Mouse (Mus musculus): ENCODE measurements around the gene Mnt. TPM values are rescaled to one million over a fixed set of nuclear protein-coding genes. Genes with fewer than 3 reads are reported as not detected.

The Mnt gene
- polyA plus RNA-seq, 1 experiment = 59.1 TPM

- TF ChIP-seq FLI1 (IDR thresholded peaks at IDR 0.05; ENCODE audit: low read length) = no peak
- Histone ChIP-seq H3K27me3 (replicated peaks) (no peaks in the 10 kb centered on the region), H3K9me3 (no peaks in the 10 kb centered on the region), H3K4me3 (replicated peaks) (no peak overlapping the region), H3K4me1 (peaks cover 24% of the 10 kb centered on the region), H3K36me3 (replicated peaks; ENCODE audit: low read length) (peaks cover 55% of the 10 kb centered on the region)
Measured at GRCm38 (mm10) chr11:74815795-74816194, 14.9 kb upstream of the Mnt start.

GRCm38 (mm10) chr11:74820921-74821320, 9.8 kb upstream of the Mnt start:
- no peak overlapping the region for H3K4me3 ChIP-seq (replicated peaks)
- no peaks in the 10 kb centered on the region for H3K27me3 ChIP-seq (replicated peaks)
- TF ChIP-seq GATA1 (IDR thresholded peaks at IDR 0.05; ENCODE audit: borderline replicate concordance, low read length) (no peak), FLI1 (IDR thresholded peaks at IDR 0.05; ENCODE audit: low read length) (no peak)
- peaks cover 52% of the 10 kb centered on the region for H3K4me1 ChIP-seq
- no peaks in the 10 kb centered on the region for H3K9me3 ChIP-seq
- H3K36me3 ChIP-seq (replicated peaks; ENCODE audit: low read length) = peaks cover 49% of the 10 kb centered on the region

GRCm38 (mm10) chr11:74821463-74821862, 9.3 kb upstream of the Mnt start:
- H3K4me1 ChIP-seq = peaks cover 54% of the 10 kb centered on the region
- no peak for TF ChIP-seq GATA1 (IDR thresholded peaks at IDR 0.05; ENCODE audit: borderline replicate concordance, low read length)
- H3K27me3 ChIP-seq (replicated peaks) = no peaks in the 10 kb centered on the region
- H3K9me3 ChIP-seq = no peaks in the 10 kb centered on the region
- peak overlapping the region; percentile 16 for H3K4me3 ChIP-seq (replicated peaks)
- peaks cover 49% of the 10 kb centered on the region for H3K36me3 ChIP-seq (replicated peaks; ENCODE audit: low read length)

DNA sequence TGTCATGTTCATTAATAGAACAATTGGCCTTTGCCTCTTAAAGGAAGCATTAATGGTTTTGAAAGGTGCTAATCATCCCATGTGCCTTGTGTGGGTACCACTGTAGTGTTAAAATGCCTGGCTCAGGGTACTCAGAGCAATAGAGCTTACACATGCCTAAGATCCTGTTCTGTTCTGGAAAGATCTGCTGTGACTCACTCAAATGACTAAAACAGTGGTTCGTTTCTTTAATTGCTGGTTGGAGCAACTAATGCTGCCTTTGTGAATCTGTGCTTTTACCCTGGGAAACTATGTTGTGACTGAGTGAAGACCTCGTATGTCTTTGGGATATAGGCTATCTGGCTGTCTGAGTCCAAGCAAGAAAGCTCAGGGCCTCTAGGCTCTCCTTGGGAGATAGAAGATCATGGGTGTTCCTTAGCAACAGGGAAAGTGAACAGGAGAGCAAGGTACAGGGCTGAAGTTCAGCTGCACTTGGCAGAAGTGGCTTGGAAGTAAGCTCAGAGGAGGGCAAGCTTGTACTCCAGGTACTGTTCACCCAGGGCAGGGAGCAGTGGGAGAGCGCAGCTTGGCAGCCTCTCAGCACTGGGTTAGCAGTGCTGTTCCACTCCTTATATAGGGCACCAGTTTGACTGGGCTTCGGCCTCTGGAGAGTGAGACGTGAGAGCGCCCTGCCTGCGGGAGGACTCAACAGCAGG, 7.8 kb upstream of the Mnt start:
- H3K9me3 ChIP-seq = no peaks in the 10 kb centered on the region
- peaks cover 57% of the 10 kb centered on the region for H3K4me1 ChIP-seq
- TF ChIP-seq FLI1 (IDR thresholded peaks at IDR 0.05; ENCODE audit: low read length) = no peak
- TF ChIP-seq GATA1 (IDR thresholded peaks at IDR 0.05; ENCODE audit: borderline replicate concordance, low read length) = no peak
- no peak overlapping the region for H3K4me3 ChIP-seq (replicated peaks)
- H3K36me3 ChIP-seq (replicated peaks; ENCODE audit: low read length) = peaks cover 36% of the 10 kb centered on the region
- H3K27me3 ChIP-seq (replicated peaks) = no peaks in the 10 kb centered on the region

DNA sequence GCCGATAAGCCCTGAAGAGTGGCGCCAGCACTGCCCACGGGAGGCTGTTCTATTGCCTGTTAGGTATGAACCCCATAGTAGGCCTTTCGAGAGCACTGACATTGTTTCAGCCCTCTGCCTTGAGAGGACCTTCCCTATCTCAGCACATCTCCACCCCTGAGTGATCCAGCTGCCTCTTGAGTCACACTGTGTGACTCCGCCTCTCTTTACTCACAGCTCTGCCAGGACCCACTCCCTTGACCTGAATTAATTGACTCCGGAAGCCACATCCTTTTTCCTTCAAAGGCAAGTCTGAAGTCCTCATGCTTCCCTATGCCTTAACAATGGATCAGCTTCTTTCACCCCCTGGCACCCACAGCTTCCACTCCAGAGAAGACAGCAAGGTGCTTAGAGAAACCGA, 4.6 kb upstream of the Mnt start:
- peaks cover 16% of the 10 kb centered on the region for H3K36me3 ChIP-seq (replicated peaks; ENCODE audit: low read length)
- H3K4me3 ChIP-seq (replicated peaks) = peak overlapping the region; percentile 21
- no peaks in the 10 kb centered on the region for H3K27me3 ChIP-seq (replicated peaks)
- H3K4me1 ChIP-seq = peaks cover 66% of the 10 kb centered on the region
- TF ChIP-seq GATA1 (IDR thresholded peaks at IDR 0.05; ENCODE audit: borderline replicate concordance, low read length) = no peak
- TF ChIP-seq FLI1 (IDR thresholded peaks at IDR 0.05; ENCODE audit: low read length) = no peak
- H3K9me3 ChIP-seq = no peaks in the 10 kb centered on the region

DNA sequence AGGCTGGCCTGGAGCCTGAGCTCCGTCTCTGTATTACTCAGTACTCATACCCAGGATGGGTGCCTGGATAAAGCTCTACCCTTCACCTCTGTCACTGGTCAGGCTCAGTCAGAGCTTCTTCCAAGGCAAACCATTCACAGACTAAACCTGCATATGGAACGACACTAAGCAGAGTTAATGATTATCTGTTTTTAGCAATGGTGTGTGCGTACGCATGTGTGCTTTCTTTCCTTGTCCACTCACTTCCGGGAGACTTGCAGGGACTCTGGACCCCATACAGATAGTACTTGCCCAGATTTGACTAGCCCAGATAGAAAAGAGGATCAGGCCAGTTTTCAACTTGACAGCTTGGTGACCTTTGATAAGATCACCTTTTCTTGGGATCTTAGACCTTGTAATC, 4.0 kb upstream of the Mnt start:
- no peak overlapping the region for H3K4me3 ChIP-seq (replicated peaks)
- peaks cover 16% of the 10 kb centered on the region for H3K36me3 ChIP-seq (replicated peaks; ENCODE audit: low read length)
- no peak for TF ChIP-seq FLI1 (IDR thresholded peaks at IDR 0.05; ENCODE audit: low read length)
- no peak for TF ChIP-seq GATA1 (IDR thresholded peaks at IDR 0.05; ENCODE audit: borderline replicate concordance, low read length)
- H3K27me3 ChIP-seq (replicated peaks) = no peaks in the 10 kb centered on the region
- H3K9me3 ChIP-seq = no peaks in the 10 kb centered on the region
- H3K4me1 ChIP-seq = peaks cover 62% of the 10 kb centered on the region

DNA sequence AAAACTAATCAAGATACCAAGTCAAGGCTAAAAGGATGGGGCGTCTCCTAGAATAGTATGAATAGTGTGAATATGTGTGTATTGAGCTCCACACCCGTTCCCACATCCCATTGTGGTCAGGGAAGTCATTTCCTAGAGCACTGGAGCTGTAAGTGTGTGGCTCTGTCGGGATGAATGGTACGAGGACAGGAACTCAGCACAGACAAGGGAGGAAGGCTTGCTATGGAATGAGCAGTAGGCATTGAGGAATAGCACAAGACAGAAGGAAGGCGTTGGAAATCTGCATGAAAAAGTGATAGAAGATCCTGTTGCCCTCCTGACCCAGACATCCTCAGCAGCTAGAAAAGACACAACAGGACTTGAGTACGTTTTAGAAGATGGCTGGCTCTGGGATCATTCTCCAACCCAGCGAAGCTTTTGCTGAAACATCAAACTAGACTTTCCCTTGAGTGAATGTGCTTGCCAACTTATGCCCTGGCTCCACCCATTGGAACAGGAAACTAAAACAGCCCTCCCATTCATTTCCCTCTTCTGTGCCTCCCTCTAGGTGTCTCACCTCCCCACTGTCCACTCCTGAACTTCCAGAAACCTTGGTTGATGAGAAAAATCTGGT, 2.8 kb upstream of the Mnt start:
- no peaks in the 10 kb centered on the region for H3K9me3 ChIP-seq
- TF ChIP-seq FLI1 (IDR thresholded peaks at IDR 0.05; ENCODE audit: low read length) (no peak), GATA1 (IDR thresholded peaks at IDR 0.05; ENCODE audit: borderline replicate concordance, low read length) (no peak)
- no peaks in the 10 kb centered on the region for H3K27me3 ChIP-seq (replicated peaks)
- peaks cover 62% of the 10 kb centered on the region for H3K4me1 ChIP-seq
- peaks cover 13% of the 10 kb centered on the region for H3K36me3 ChIP-seq (replicated peaks; ENCODE audit: low read length)
- peak overlapping the region; percentile 64 for H3K4me3 ChIP-seq (replicated peaks)

GRCm38 (mm10) chr11:74828404-74828931, 2.3 kb upstream of the Mnt start:
- no peak for TF ChIP-seq FLI1 (IDR thresholded peaks at IDR 0.05; ENCODE audit: low read length)
- no peak for TF ChIP-seq GATA1 (IDR thresholded peaks at IDR 0.05; ENCODE audit: borderline replicate concordance, low read length)
- no peaks in the 10 kb centered on the region for H3K9me3 ChIP-seq
- H3K4me1 ChIP-seq = peaks cover 62% of the 10 kb centered on the region
- H3K36me3 ChIP-seq (replicated peaks; ENCODE audit: low read length) = peaks cover 7% of the 10 kb centered on the region
- peak overlapping the region; percentile 76 for H3K4me3 ChIP-seq (replicated peaks)
- H3K27me3 ChIP-seq (replicated peaks) = no peaks in the 10 kb centered on the region

- no peak for TF ChIP-seq GATA1 (IDR thresholded peaks at IDR 0.05; ENCODE audit: borderline replicate concordance, low read length)
- TF ChIP-seq FLI1 (IDR thresholded peaks at IDR 0.05; ENCODE audit: low read length) = no peak
- peaks cover 68% of the 10 kb centered on the region for H3K4me1 ChIP-seq
- peak overlapping the region; percentile 99 for H3K4me3 ChIP-seq (replicated peaks)
- no peaks in the 10 kb centered on the region for H3K27me3 ChIP-seq (replicated peaks)
- peaks cover 3% of the 10 kb centered on the region for H3K36me3 ChIP-seq (replicated peaks; ENCODE audit: low read length)
- no peaks in the 10 kb centered on the region for H3K9me3 ChIP-seq
Measured at GRCm38 (mm10) chr11:74828965-74829550, 1.7 kb upstream of the Mnt start.

DNA sequence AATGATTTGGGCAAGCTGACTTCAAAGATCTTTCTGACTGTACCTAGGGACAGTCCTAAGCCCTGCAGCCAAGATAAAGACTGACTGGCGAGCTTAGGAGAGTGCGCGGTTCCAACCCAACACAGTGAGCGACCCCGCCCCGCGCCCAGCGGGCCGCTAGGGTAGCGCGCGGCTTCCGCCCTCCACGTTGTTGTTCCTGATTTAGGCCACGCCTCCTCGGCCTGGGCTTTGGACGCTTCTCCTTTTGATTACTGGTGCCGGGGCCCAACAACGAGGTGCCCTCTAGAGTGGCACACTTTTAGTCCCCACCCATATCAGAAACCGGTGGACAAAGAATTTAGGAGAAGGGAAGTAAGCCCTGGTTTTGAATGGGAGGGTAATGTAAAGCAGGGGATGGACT, 908 bp upstream of the Mnt start:
- no peaks in the 10 kb centered on the region for H3K9me3 ChIP-seq
- peaks cover 5% of the 10 kb centered on the region for H3K36me3 ChIP-seq (replicated peaks; ENCODE audit: low read length)
- peaks cover 71% of the 10 kb centered on the region for H3K4me1 ChIP-seq
- H3K4me3 ChIP-seq (replicated peaks) = peak overlapping the region; percentile 99
- H3K27me3 ChIP-seq (replicated peaks) = no peaks in the 10 kb centered on the region
- TF ChIP-seq GATA1 (IDR thresholded peaks at IDR 0.05; ENCODE audit: borderline replicate concordance, low read length) = no peak
- TF ChIP-seq FLI1 (IDR thresholded peaks at IDR 0.05; ENCODE audit: low read length) = no peak
